Mouse (Mus musculus): ENCODE data around the gene Cd276. TPM values are rescaled to one million over a fixed set of nuclear protein-coding genes. Genes with fewer than 3 reads are reported as not detected.

Gene Cd276
- polyA plus RNA-seq, 1 experiment from 2014 or later: 42.2 TPM

- 86% methylated on average over 11 of the region's 11 CpGs for WGBS
- Histone ChIP-seq H3K27me3 (replicated peaks) (no peaks in the 10 kb centered on the region), H3K4me1 (peaks cover 10% of the 10 kb centered on the region), H3K36me3 (0 out of 2 replicates have a peak, but pooled peaks cover 3% of the 10 kb centered on the region), H3K9me3 (no peaks in the 10 kb centered on the region), H3K4me3 (no peak overlapping the region), H3K27ac (no peak overlapping the region), H3K4me2 (replicated peaks) (no peak overlapping the region), H3K9ac (no peak overlapping the region)
- ATAC-seq (ENCODE audit: low FRiP score, low read depth): no peak
These were observed 8.4 kb downstream of the Cd276 start for GRCm38 (mm10) chr9:58546630-58547360.

GRCm38 (mm10) chr9:58545428-58545827 is 9.8 kb downstream of the Cd276 start:
- no peaks in the 10 kb centered on the region for H3K9me3 ChIP-seq
- 77% methylated on average over 6 of the region's 6 CpGs for whole genome bisulfite sequencing
- H3K4me2 ChIP-seq (replicated peaks): no peak overlapping the region
- no peaks in the 10 kb centered on the region for H3K27me3 ChIP-seq (replicated peaks)
- H3K27ac ChIP-seq: no peak overlapping the region
- ATAC-seq (ENCODE audit: low FRiP score, low read depth): no peak
- no peaks in the 10 kb centered on the region for H3K36me3 ChIP-seq
- no peak overlapping the region for H3K9ac ChIP-seq
- H3K4me1 ChIP-seq: peaks cover 11% of the 10 kb centered on the region
- no peak overlapping the region for H3K4me3 ChIP-seq

GRCm38 (mm10) chr9:58544879-58545324 is 10.3 kb downstream of the Cd276 start:
- H3K27me3 ChIP-seq (replicated peaks): no peaks in the 10 kb centered on the region
- peaks cover 11% of the 10 kb centered on the region for H3K4me1 ChIP-seq
- no peak for ATAC-seq (ENCODE audit: low FRiP score, low read depth)
- no peaks in the 10 kb centered on the region for H3K36me3 ChIP-seq
- H3K27ac ChIP-seq: no peak overlapping the region
- H3K4me3 ChIP-seq: no peak overlapping the region
- no peaks in the 10 kb centered on the region for H3K9me3 ChIP-seq
- WGBS: 65% methylated on average over 4 of the region's 4 CpGs
- no peak overlapping the region for H3K9ac ChIP-seq
- no peak overlapping the region for H3K4me2 ChIP-seq (replicated peaks)

- Histone ChIP-seq H3K4me3 (no peak overlapping the region), H3K27ac (peak overlapping the region; percentile 2; the same call in 1 of the 2 replicates), H3K4me1 (peaks cover 8% of the 10 kb centered on the region), H3K4me2 (replicated peaks) (no peak overlapping the region), H3K9ac (0 out of 2 replicates have a peak overlapping the region, but pooled peaks have one; percentile 26), H3K9me3 (no peaks in the 10 kb centered on the region), H3K36me3 (peaks cover 16% of the 10 kb centered on the region), H3K27me3 (replicated peaks) (no peaks in the 10 kb centered on the region)
- 71% methylated on average over 6 of the region's 6 CpGs for WGBS
- ATAC-seq (ENCODE audit: low FRiP score, low read depth): no peak
These were observed 13.3 kb downstream of the Cd276 start for GRCm38 (mm10) chr9:58541895-58542338.

- Histone ChIP-seq H3K9me3 (no peaks in the 10 kb centered on the region), H3K4me1 (peaks cover 12% of the 10 kb centered on the region), H3K9ac (no peak overlapping the region), H3K27ac (no peak overlapping the region), H3K27me3 (replicated peaks) (no peaks in the 10 kb centered on the region), H3K4me2 (replicated peaks) (no peak overlapping the region), H3K36me3 (peaks cover 26% of the 10 kb centered on the region), H3K4me3 (no peak overlapping the region)
- 53% methylated on average over 5 of the region's 5 CpGs for WGBS
- peak; percentile 53; the same call in 1 of the 2 replicates for ATAC-seq (ENCODE audit: low FRiP score, low read depth)
These were observed 15.4 kb downstream of the Cd276 start for GRCm38 (mm10) chr9:58539886-58540285.

GRCm38 (mm10) chr9:58537774-58538173 is 17.5 kb downstream of the Cd276 start:
- no peaks in the 10 kb centered on the region for H3K9me3 ChIP-seq
- H3K4me3 ChIP-seq: no peak overlapping the region
- 82% methylated on average over 3 of the region's 3 CpGs for WGBS
- H3K9ac ChIP-seq: no peak overlapping the region
- peaks cover 31% of the 10 kb centered on the region for H3K36me3 ChIP-seq
- H3K27me3 ChIP-seq (replicated peaks): no peaks in the 10 kb centered on the region
- H3K4me1 ChIP-seq: peaks cover 12% of the 10 kb centered on the region
- ATAC-seq (ENCODE audit: low FRiP score, low read depth): no peak
- H3K27ac ChIP-seq: no peak overlapping the region
- H3K4me2 ChIP-seq (replicated peaks): no peak overlapping the region

GRCm38 (mm10) chr9:58535447-58536134 is 19.6 kb downstream of the Cd276 start:
- Histone ChIP-seq H3K4me2 (replicated peaks) (no peak overlapping the region), H3K9me3 (no peaks in the 10 kb centered on the region), H3K36me3 (peaks cover 37% of the 10 kb centered on the region), H3K27ac (no peak overlapping the region), H3K4me1 (0 out of 2 replicates have a peak, but pooled peaks cover 3% of the 10 kb centered on the region), H3K4me3 (no peak overlapping the region), H3K27me3 (replicated peaks) (no peaks in the 10 kb centered on the region), H3K9ac (no peak overlapping the region)
- no peak for ATAC-seq (ENCODE audit: low FRiP score, low read depth)
- 80% methylated on average over 20 of the region's 20 CpGs for WGBS

GRCm38 (mm10) chr9:58534766-58535165 is 20.5 kb downstream of the Cd276 start:
- WGBS: 28% methylated on average over 1 of the region's 1 CpGs
- Histone ChIP-seq H3K36me3 (peaks cover 43% of the 10 kb centered on the region), H3K9ac (no peak overlapping the region), H3K4me2 (replicated peaks) (no peak overlapping the region), H3K4me3 (no peak overlapping the region), H3K27ac (no peak overlapping the region), H3K27me3 (replicated peaks) (no peaks in the 10 kb centered on the region), H3K4me1 (0 out of 2 replicates have a peak, but pooled peaks cover 3% of the 10 kb centered on the region), H3K9me3 (no peaks in the 10 kb centered on the region)
- ATAC-seq (ENCODE audit: low FRiP score, low read depth): no peak

GRCm38 (mm10) chr9:58533322-58533721 is 21.9 kb downstream of the Cd276 start:
- 95% methylated on average over 6 of the region's 6 CpGs for WGBS
- no peak for ATAC-seq (ENCODE audit: low FRiP score, low read depth)
- Histone ChIP-seq H3K27ac (no peak overlapping the region), H3K4me3 (no peak overlapping the region), H3K4me2 (replicated peaks) (no peak overlapping the region), H3K36me3 (peaks cover 36% of the 10 kb centered on the region), H3K4me1 (0 out of 2 replicates have a peak, but pooled peaks cover 3% of the 10 kb centered on the region), H3K9ac (no peak overlapping the region), H3K27me3 (replicated peaks) (no peaks in the 10 kb centered on the region), H3K9me3 (no peaks in the 10 kb centered on the region)

- WGBS: 88% methylated on average over 4 of the region's 4 CpGs
- Histone ChIP-seq H3K9ac (no peak overlapping the region), H3K4me3 (no peak overlapping the region), H3K4me2 (replicated peaks) (no peak overlapping the region), H3K4me1 (0 out of 2 replicates have a peak, but pooled peaks cover 10% of the 10 kb centered on the region), H3K36me3 (peaks cover 34% of the 10 kb centered on the region), H3K9me3 (no peaks in the 10 kb centered on the region), H3K27ac (no peak overlapping the region), H3K27me3 (replicated peaks) (no peaks in the 10 kb centered on the region)
- ATAC-seq (ENCODE audit: low FRiP score, low read depth): no peak
These were observed 23.0 kb downstream of the Cd276 start for GRCm38 (mm10) chr9:58532236-58532635.

GRCm38 (mm10) chr9:58530407-58530806 is 24.8 kb downstream of the Cd276 start:
- 93% methylated on average over 13 of the region's 13 CpGs for WGBS

GRCm38 (mm10) chr9:58527841-58528240 is 27.4 kb downstream of the Cd276 start:
- H3K9ac ChIP-seq: no peak overlapping the region
- no peak for ATAC-seq (ENCODE audit: low FRiP score, low read depth)
- H3K4me2 ChIP-seq (replicated peaks): no peak overlapping the region
- no peak overlapping the region for H3K27ac ChIP-seq
- H3K9me3 ChIP-seq: no peaks in the 10 kb centered on the region
- H3K27me3 ChIP-seq (replicated peaks): no peaks in the 10 kb centered on the region
- H3K4me3 ChIP-seq: no peak overlapping the region
- peaks cover 6% of the 10 kb centered on the region; the same call in 1 of the 2 replicates for H3K4me1 ChIP-seq
- WGBS: 40% methylated on average over 4 of the region's 4 CpGs
- peaks cover 37% of the 10 kb centered on the region for H3K36me3 ChIP-seq

More at GRCm38 (mm10) chr9:58530407-58530806, 24.8 kb downstream of the Cd276 start:
- Histone ChIP-seq H3K27ac (no peak overlapping the region), H3K27me3 (replicated peaks) (no peaks in the 10 kb centered on the region), H3K4me2 (replicated peaks) (no peak overlapping the region), H3K4me1 (peaks cover 7% of the 10 kb centered on the region; the same call in 1 of the 2 replicates), H3K36me3 (peaks cover 37% of the 10 kb centered on the region), H3K4me3 (no peak overlapping the region), H3K9ac (no peak overlapping the region), H3K9me3 (no peaks in the 10 kb centered on the region)
- ATAC-seq (ENCODE audit: low FRiP score, low read depth): no peak
